Mouse (Mus musculus): ENCODE results near the gene Tcf7l2.

The Tcf7l2 gene

GRCm38 (mm10) chr19:55861746-55862145 lies 120.1 kb downstream of the Tcf7l2 start:
- no peak for DNase-seq (ENCODE audit: low spot score)

- DNase-seq (ENCODE audit: low spot score) = no peak
Measured at GRCm38 (mm10) chr19:55862559-55862958, 120.9 kb downstream of the Tcf7l2 start.

GRCm38 (mm10) chr19:55865049-55865448 lies 123.4 kb downstream of the Tcf7l2 start:
- DNase-seq (ENCODE audit: low spot score) = no peak

- DNase-seq (ENCODE audit: low spot score) = no peak
Measured at GRCm38 (mm10) chr19:55865774-55866578, 124.4 kb downstream of the Tcf7l2 start.

- DNase-seq (ENCODE audit: low spot score) = no peak
Measured at GRCm38 (mm10) chr19:55867255-55867654, 125.6 kb downstream of the Tcf7l2 start.

GRCm38 (mm10) chr19:55867905-55868304 lies 126.3 kb downstream of the Tcf7l2 start:
- DNase-seq (ENCODE audit: low spot score) = no peak

- DNase-seq (ENCODE audit: low spot score) = no peak
Measured at GRCm38 (mm10) chr19:55868597-55868996, 127.0 kb downstream of the Tcf7l2 start.

GRCm38 (mm10) chr19:55870825-55871224 lies 129.2 kb downstream of the Tcf7l2 start:
- no peak for DNase-seq (ENCODE audit: low spot score)

- no peak for DNase-seq (ENCODE audit: low spot score)
Measured at GRCm38 (mm10) chr19:55871496-55871895, 129.9 kb downstream of the Tcf7l2 start.

GRCm38 (mm10) chr19:55873221-55873620 lies 131.6 kb downstream of the Tcf7l2 start:
- no peak for DNase-seq (ENCODE audit: low spot score)

- peak; percentile 33 for DNase-seq (ENCODE audit: low spot score)
Measured at GRCm38 (mm10) chr19:55876501-55876900, 134.9 kb downstream of the Tcf7l2 start.

GRCm38 (mm10) chr19:55877404-55877915 lies 135.8 kb downstream of the Tcf7l2 start:
- DNase-seq (ENCODE audit: low spot score) = peak; percentile 54

GRCm38 (mm10) chr19:55880664-55881359 lies 139.2 kb downstream of the Tcf7l2 start:
- DNase-seq (ENCODE audit: low spot score) = peak; percentile 52

GRCm38 (mm10) chr19:55886536-55886935 lies 144.9 kb downstream of the Tcf7l2 start:
- no peak for DNase-seq (ENCODE audit: low spot score)

- no peak for DNase-seq (ENCODE audit: low spot score)
Measured at GRCm38 (mm10) chr19:55891692-55892183, 150.1 kb downstream of the Tcf7l2 start.

- DNase-seq (ENCODE audit: low spot score) = no peak
Measured at GRCm38 (mm10) chr19:55893557-55893956, 151.9 kb downstream of the Tcf7l2 start.

GRCm38 (mm10) chr19:55894396-55894795 lies 152.8 kb downstream of the Tcf7l2 start:
- no peak for DNase-seq (ENCODE audit: low spot score)

GRCm38 (mm10) chr19:55895317-55895716 lies 153.7 kb downstream of the Tcf7l2 start:
- peak; percentile 28 for DNase-seq (ENCODE audit: low spot score)

- no peak for DNase-seq (ENCODE audit: low spot score)
Measured at GRCm38 (mm10) chr19:55895807-55896420, 154.3 kb downstream of the Tcf7l2 start.

GRCm38 (mm10) chr19:55896629-55897028 lies 155.0 kb downstream of the Tcf7l2 start:
- DNase-seq (ENCODE audit: low spot score) = no peak

GRCm38 (mm10) chr19:55902573-55903385 lies 161.2 kb downstream of the Tcf7l2 start:
- DNase-seq (ENCODE audit: low spot score) = no peak

- DNase-seq (ENCODE audit: low spot score) = peak; percentile 14
Measured at GRCm38 (mm10) chr19:55909039-55909438, 167.4 kb downstream of the Tcf7l2 start.
